Comparison of ENCODE assay signal across 20 mouse cellular contexts in genomic region chr10:95623518-95623905, GRCm38 (mm10). TPM values are rescaled to one million over a fixed set of nuclear protein-coding genes. Genes with fewer than 3 reads are reported as not detected.
DNase-seq lines count a peak whose midpoint lies in the region; ATAC-seq and TF ChIP-seq lines count a peak whose summit lies in the region.
"Had no signal": no experiment of that assay in that cellular context is flagged by ENCODE, and none has a peak within 500 bp of the region (broad histone marks: within the 10 kb centered on the region; RNA-seq: fewer than 3 reads in every experiment).

No protein-coding gene starts in this region.

- 55% methylated on average over 4 of the region's 4 CpGs for WGBS in heart, embryonic 10.5 days
- WGBS in heart, embryonic 11.5 days (ENCODE audit: insufficient replicate concordance), result 68% methylated on average over 4 of the region's 4 CpGs
- 57% methylated on average over 4 of the region's 4 CpGs for WGBS in kidney, embryonic 15.5 days
- 53% methylated on average over 4 of the region's 4 CpGs for WGBS in liver, embryonic 14.5 days (ENCODE audit: insufficient replicate concordance)
- WGBS in midbrain, postnatal 0 days, result 65% methylated on average over 4 of the region's 4 CpGs

- no peak for TF ChIP-seq EP300 in liver, embryonic 14.5 days (IDR thresholded peaks at IDR 0.05; ENCODE audit: low read depth)

- TF ChIP-seq CTCF in liver, embryonic 14.5 days (IDR thresholded peaks at IDR 0.05; ENCODE audit: low read depth), result no peak
- TF ChIP-seq CTCF in midbrain, postnatal 0 days (IDR thresholded peaks at IDR 0.05), result no peak

- in situ Hi-C loops in ES-E14 (cut with MboI; ENCODE audit: low sequenced_read_pairs in 2 of 2, unreplicated experiment in 2 of 2), result no loop called here

- H3K27ac ChIP-seq in heart, embryonic 10.5 days, result peak overlapping the region; percentile 76
- no peak overlapping the region for H3K27ac ChIP-seq in heart, embryonic 11.5 days (ENCODE audit: low read depth, low read length)
- H3K27ac ChIP-seq in kidney, embryonic 15.5 days, result 0 out of 2 replicates have a peak overlapping the region, but pooled peaks have one; percentile 18
- H3K27ac ChIP-seq in ES-E14 (ENCODE audit: insufficient read depth, low read depth, low read length, poor library complexity, severe bottlenecking), result no peak overlapping the region
- H3K27ac ChIP-seq in liver, embryonic 14.5 days, result no peak overlapping the region
- no peak overlapping the region for H3K27ac ChIP-seq in midbrain, postnatal 0 days (ENCODE audit: low read depth, low read length)
- H3K27ac ChIP-seq: forebrain, embryonic 12.5 days had no signal

- H3K9ac ChIP-seq in heart, embryonic 11.5 days (ENCODE audit: low read depth, low read length), result no peak overlapping the region
- H3K9ac ChIP-seq in kidney, embryonic 15.5 days, result no peak overlapping the region
- H3K9ac ChIP-seq in ES-E14 (ENCODE audit: insufficient read depth, low read depth, low read length, poor library complexity, severe bottlenecking), result no peak overlapping the region
- no peak overlapping the region for H3K9ac ChIP-seq in liver, embryonic 14.5 days (replicated peaks)
- no peak overlapping the region for H3K9ac ChIP-seq in midbrain, postnatal 0 days (replicated peaks; ENCODE audit: low read length, poor library complexity, severe bottlenecking)
- H3K9ac ChIP-seq: forebrain, embryonic 12.5 days had no signal

- no peaks in the 10 kb centered on the region for H3K9me3 ChIP-seq in heart, embryonic 10.5 days
- no peaks in the 10 kb centered on the region for H3K9me3 ChIP-seq in heart, embryonic 11.5 days (replicated peaks; ENCODE audit: control insufficient read depth, low read length)
- H3K9me3 ChIP-seq in kidney, embryonic 15.5 days (replicated peaks), result no peaks in the 10 kb centered on the region
- H3K9me3 ChIP-seq in ES-E14 (ENCODE audit: control insufficient read depth, insufficient read depth, low read depth, low read length), result no peaks in the 10 kb centered on the region
- H3K9me3 ChIP-seq in liver, embryonic 14.5 days (ENCODE audit: control insufficient read depth, low read length), result no peaks in the 10 kb centered on the region
- H3K9me3 ChIP-seq in midbrain, postnatal 0 days (ENCODE audit: low read length), result no peaks in the 10 kb centered on the region
- H3K9me3 ChIP-seq: forebrain, embryonic 12.5 days had no signal

- no peak for ATAC-seq in heart, embryonic 11.5 days (replicated peaks; ENCODE audit: insufficient number of reproducible peaks, low FRiP score, low TSS enrichment)
- 0 out of 2 replicates have a peak, but pooled peaks have one; percentile 23 for ATAC-seq in kidney, embryonic 15.5 days (replicated peaks; ENCODE audit: low FRiP score)
- ATAC-seq in liver, embryonic 14.5 days (ENCODE audit: insufficient read depth), result peak; percentile 36; the same call in 1 of the 2 replicates
- ATAC-seq in midbrain, postnatal 0 days (ENCODE audit: low FRiP score), result no peak

- peaks cover 15% of the 10 kb centered on the region for H3K4me1 ChIP-seq in heart, embryonic 10.5 days
- peaks cover 12% of the 10 kb centered on the region for H3K4me1 ChIP-seq in heart, embryonic 11.5 days (ENCODE audit: control insufficient read depth, insufficient read depth, low read length)
- peaks cover 18% of the 10 kb centered on the region for H3K4me1 ChIP-seq in kidney, embryonic 15.5 days
- peaks cover 0 to 6% of the 10 kb centered on the region in 2 experiments; a peak in 1 of 4 replicates for H3K4me1 ChIP-seq in ES-E14 (ENCODE audit: control insufficient read depth in 2 of 2, insufficient read depth in 2 of 2, low read length in 2 of 2, poor library complexity in 1 of 2)
- peaks cover 0 to 4% of the 10 kb centered on the region in 2 experiments; a peak in 2 of 4 replicates for H3K4me1 ChIP-seq in liver, embryonic 14.5 days (replicated peaks; ENCODE audit: control insufficient read depth in 2 of 2, insufficient read depth in 2 of 2, low read length in 1 of 2)
- peaks cover 2% of the 10 kb centered on the region; the same call in 1 of the 2 replicates for H3K4me1 ChIP-seq in midbrain, postnatal 0 days (ENCODE audit: insufficient read depth, low read length)

- no peak overlapping the region for H3K4me2 ChIP-seq in heart, embryonic 11.5 days
- no peak overlapping the region for H3K4me2 ChIP-seq in kidney, embryonic 15.5 days
- no peak overlapping the region for H3K4me2 ChIP-seq in liver, embryonic 14.5 days (ENCODE audit: low read depth)
- H3K4me2 ChIP-seq in midbrain, postnatal 0 days (ENCODE audit: low read depth, low read length, poor library complexity, severe bottlenecking), result no peak overlapping the region
- H3K4me2 ChIP-seq: forebrain, embryonic 12.5 days had no signal

- no peak for DNase-seq in heart, embryonic 10.5 days (ENCODE audit: low spot score)
- no peak for DNase-seq in kidney, postnatal 14 days
- no peak for DNase-seq in ES-E14 (ENCODE audit: low read depth, low spot score)
- DNase-seq in liver, embryonic 14.5 days (ENCODE audit: low read depth in 3 of 3, low spot score in 3 of 3), result no peak
- no peak for DNase-seq in adrenal gland, postnatal 4 days (ENCODE audit: low spot score in 2 of 2)
- DNase-seq in midbrain, postnatal 0 days (ENCODE audit: low spot score), result no peak
- DNase-seq: cerebellum, adult 11 months; gastrocnemius, postnatal 36 days; layer of hippocampus, postnatal 36 days; lung, adult 2 months; right cerebral cortex, postnatal 25 days; thymus, postnatal 36 days had no signal

- H3K4me3 ChIP-seq in heart, embryonic 10.5 days, result no peak overlapping the region
- H3K4me3 ChIP-seq in heart, embryonic 11.5 days (ENCODE audit: low read depth, low read length), result no peak overlapping the region
- no peak overlapping the region for H3K4me3 ChIP-seq in kidney, embryonic 15.5 days (replicated peaks)
- H3K4me3 ChIP-seq in ES-E14 (ENCODE audit: insufficient read depth in 1 of 2, low read depth in 1 of 2, low read length in 2 of 2, poor library complexity in 1 of 2, severe bottlenecking in 1 of 2), result no peak overlapping the region
- H3K4me3 ChIP-seq in liver, embryonic 14.5 days (ENCODE audit: insufficient read depth in 1 of 2, low read depth in 2 of 2, low read length in 2 of 2), result no peak overlapping the region
- no peak overlapping the region for H3K4me3 ChIP-seq in midbrain, postnatal 0 days (ENCODE audit: low read depth, low read length)
- H3K4me3 ChIP-seq: forebrain, embryonic 12.5 days had no signal

- H3K27me3 ChIP-seq in heart, embryonic 10.5 days (ENCODE audit: insufficient read depth, poor library complexity, severe bottlenecking), result no peaks in the 10 kb centered on the region
- no peaks in the 10 kb centered on the region for H3K27me3 ChIP-seq in heart, embryonic 11.5 days (ENCODE audit: control insufficient read depth, insufficient read depth, low read length)
- no peaks in the 10 kb centered on the region for H3K27me3 ChIP-seq in kidney, embryonic 15.5 days
- H3K27me3 ChIP-seq in liver, embryonic 14.5 days (ENCODE audit: control insufficient read depth, insufficient read depth, low read length), result no peaks in the 10 kb centered on the region
- H3K27me3 ChIP-seq in midbrain, postnatal 0 days (ENCODE audit: insufficient read depth, low read length), result no peaks in the 10 kb centered on the region
- H3K27me3 ChIP-seq: forebrain, embryonic 12.5 days had no signal

- no peaks in the 10 kb centered on the region for H3K36me3 ChIP-seq in heart, embryonic 10.5 days
- no peaks in the 10 kb centered on the region for H3K36me3 ChIP-seq in heart, embryonic 11.5 days (ENCODE audit: control insufficient read depth, insufficient read depth, low read length)
- H3K36me3 ChIP-seq in kidney, embryonic 15.5 days, result no peaks in the 10 kb centered on the region
- H3K36me3 ChIP-seq in ES-E14 (ENCODE audit: control insufficient read depth, insufficient read depth, low read length, poor library complexity, severe bottlenecking), result no peaks in the 10 kb centered on the region
- no peaks in the 10 kb centered on the region for H3K36me3 ChIP-seq in liver, embryonic 14.5 days (replicated peaks; ENCODE audit: control insufficient read depth, insufficient read depth, low read depth)
- H3K36me3 ChIP-seq in midbrain, postnatal 0 days (ENCODE audit: insufficient read depth, low read length), result no peaks in the 10 kb centered on the region
- H3K36me3 ChIP-seq: forebrain, embryonic 12.5 days had no signal

TF ChIP-seq in ES-E14, 5 proteins besides CTCF, POLR2A, EP300 and RAD21:
- peak; percentile 60; the same call in 1 of the 2 replicates for TF ChIP-seq ZNF384 (IDR thresholded peaks at IDR 0.05; ENCODE audit: low read depth, low read length)
- TF ChIP-seq CHD2 (IDR thresholded peaks at IDR 0.05; ENCODE audit: low read depth, low read length), result no peak

RNA-seq across cellular contexts. Expression of gene Anapc15-ps, which starts 49.7 kb away (rescaled TPM):
- polyA plus RNA-seq in heart, embryonic 10.5 days (2016; fragmentation: Nextera tagmentation; extraction: Ambion mirVana), result not detected in 2 replicates
- polyA plus RNA-seq in heart, embryonic 11.5 days (2014; fragmentation: Nextera tagmentation; extraction: Ambion mirVana), result not detected in 2 replicates
- polyA plus RNA-seq in kidney, embryonic 15.5 days (2015; fragmentation: Nextera tagmentation; extraction: Ambion mirVana), result 0.47 TPM in 1 of 2 replicates, not detected in the other
- not detected in 2 replicates for total RNA-seq in ES-E14 (2012; rRNA removed)
- not detected in 2 replicates for polyA plus RNA-seq in liver, embryonic 14.5 days (2012; rRNA removed)
- polyA plus RNA-seq in liver, embryonic 14.5 days (2014; fragmentation: Nextera tagmentation; extraction: Ambion mirVana), result not detected in 2 replicates
- not detected for total RNA-seq in adrenal gland, postnatal 4 days (2021)
- not detected in 2 replicates for total RNA-seq in midbrain, postnatal 0 days (2014; rRNA removed)
- not detected in 2 replicates for polyA plus RNA-seq in midbrain, postnatal 0 days (2015; fragmentation: Nextera tagmentation; extraction: Ambion mirVana)
- total RNA-seq: adrenal gland, adult 2 months; gastrocnemius, postnatal 36 days; heart, postnatal 10 days; layer of hippocampus, postnatal 36 days; left cerebral cortex, postnatal 4 days had no signal
- polyA plus RNA-seq: adrenal gland, adult 2 months; forebrain, embryonic 12.5 days; large intestine, adult 2 months; lung, adult 2 months; neural tube, embryonic 14.5 days had no signal

RNA-seq across cellular contexts. Expression of gene Nudt4, which starts 59.6 kb away (rescaled TPM):
- 92.7 and 104 TPM in 2 replicates for polyA plus RNA-seq in heart, embryonic 10.5 days (2016; fragmentation: Nextera tagmentation; extraction: Ambion mirVana)
- polyA plus RNA-seq in heart, embryonic 11.5 days (2014; fragmentation: Nextera tagmentation; extraction: Ambion mirVana), result 134 and 147 TPM in 2 replicates
- polyA plus RNA-seq in kidney, embryonic 15.5 days (2015; fragmentation: Nextera tagmentation; extraction: Ambion mirVana), result 113 and 125 TPM in 2 replicates
- total RNA-seq in ES-E14 (2012; rRNA removed), result 61.5 and 92.4 TPM in 2 replicates
- polyA plus RNA-seq in liver, embryonic 14.5 days (2012; rRNA removed), result 30.0 and 49.7 TPM in 2 replicates
- polyA plus RNA-seq in liver, embryonic 14.5 days (2014; fragmentation: Nextera tagmentation; extraction: Ambion mirVana), result 95.5 and 106 TPM in 2 replicates
- 100 to 1,000 TPM; 126 to 147 TPM for total RNA-seq in adrenal gland, postnatal 4 days (2021)
- 65.9 and 81.4 TPM in 2 replicates for total RNA-seq in midbrain, postnatal 0 days (2014; rRNA removed)
- polyA plus RNA-seq in midbrain, postnatal 0 days (2015; fragmentation: Nextera tagmentation; extraction: Ambion mirVana), result 53.1 and 58.5 TPM in 2 replicates

Comparison
In these comparisons a context has a peak if more than half of its experiments do, and no peak if none do; other contexts are left out.
1. H3K27ac ChIP-seq: peak in heart, embryonic 10.5 days (single experiment) and kidney, embryonic 15.5 days (single experiment); none in heart, embryonic 11.5 days (single experiment), ES-E14 (single experiment), liver, embryonic 14.5 days (single experiment) and midbrain, postnatal 0 days (single experiment).
2. ATAC-seq: peak in kidney, embryonic 15.5 days (single experiment) and liver, embryonic 14.5 days (single experiment); none in heart, embryonic 11.5 days (single experiment) and midbrain, postnatal 0 days (single experiment).